Mouse (Mus musculus) embryonic facial prominence, embryonic 12.5 days (tissue): ENCODE data around the gene Umad1. TPM values are rescaled to one million over a fixed set of nuclear protein-coding genes. Genes with fewer than 3 reads are reported as not detected.

ENCODE experiments used
- ATAC-seq: fragments of 200-750 bp; cut with Nextera tagmentation; 2 replicates; pipeline ENCODE4 v1.8.0; 2017; ENCODE audit not compliant: insufficient number of reproducible peaks, insufficient read depth, low FRiP score, low TSS enrichment
- H3K27ac ChIP-seq: fragments of 300-500 bp; sonication (generic); 2 replicates; pipeline ENCODE4 v1.5.1; 2016; ENCODE audit warnings: mild to moderate bottlenecking
- H3K27me3 ChIP-seq: fragments of 300-500 bp; sonication (generic); 2 replicates; pipeline ENCODE4 v1.6.1; 2016; ENCODE audit warnings: mild to moderate bottlenecking, moderate library complexity
- H3K36me3 ChIP-seq: fragments of 300-500 bp; sonication (generic); 2 replicates; pipeline ENCODE4 v1.6.1; 2016; ENCODE audit warnings: mild to moderate bottlenecking
- H3K4me1 ChIP-seq: fragments of 300-500 bp; sonication (generic); 2 replicates; pipeline ENCODE4 v1.6.1; 2016
- H3K4me2 ChIP-seq: fragments of 300-500 bp; sonication (generic); replicated peaks from 2 replicates; pipeline ENCODE4 v1.6.1; 2016; ENCODE audit warnings: mild to moderate bottlenecking, moderate library complexity
- H3K4me3 ChIP-seq: fragments of 300-500 bp; sonication (generic); 2 replicates; pipeline ENCODE4 v1.5.1; 2016; ENCODE audit warnings: mild to moderate bottlenecking
- H3K9ac ChIP-seq: fragments of 300-500 bp; sonication (generic); 2 replicates; pipeline ENCODE4 v1.6.1; 2016; ENCODE audit warnings: mild to moderate bottlenecking, moderate library complexity
- H3K9me3 ChIP-seq: fragments of 300-500 bp; sonication (generic); 2 replicates; pipeline ENCODE4 v1.6.1; 2016; ENCODE audit warnings: mild to moderate bottlenecking, moderate library complexity
- WGBS: fragments of 180-500 bp; shearing (Covaris S2); methylation state at CpG from one replicate; pipeline ENCODE4 v1.1.7; 2016; 5-methylcytosine and 5-hydroxymethylcytosine counted together
- polyA plus RNA-seq: library from polyadenylated mRNA; unstranded; fragments of >200 nt; fragmentation: Nextera tagmentation; extraction: Ambion mirVana; gene quantifications from 2 replicates; pipeline ENCODE4 v1.2.1, GENCODE M21; 2016

The Umad1 gene
- polyA plus RNA-seq, 1 experiment from 2014 or later: 20.2 TPM

DNA sequence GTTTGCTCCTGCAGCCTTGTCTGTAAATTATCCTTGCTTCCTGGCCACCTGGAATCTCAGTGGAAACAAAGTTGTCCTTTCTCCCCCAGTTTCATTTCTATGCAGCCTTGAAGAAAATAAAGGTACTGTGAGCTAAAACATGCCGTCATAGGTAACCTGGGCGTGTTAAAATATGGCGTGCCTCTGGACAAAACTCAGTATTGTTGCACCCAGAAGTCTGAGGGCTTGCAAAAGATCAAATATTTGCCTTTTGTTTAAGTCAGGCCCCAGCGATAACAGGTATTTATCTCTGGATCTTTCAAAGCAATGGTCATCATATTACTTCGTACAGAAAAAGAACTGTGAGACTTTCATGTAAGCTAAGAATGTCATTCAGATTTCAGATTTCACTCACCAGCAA, 206.9 kb downstream of the Umad1 start:
- no peak overlapping the region for H3K27ac ChIP-seq

DNA sequence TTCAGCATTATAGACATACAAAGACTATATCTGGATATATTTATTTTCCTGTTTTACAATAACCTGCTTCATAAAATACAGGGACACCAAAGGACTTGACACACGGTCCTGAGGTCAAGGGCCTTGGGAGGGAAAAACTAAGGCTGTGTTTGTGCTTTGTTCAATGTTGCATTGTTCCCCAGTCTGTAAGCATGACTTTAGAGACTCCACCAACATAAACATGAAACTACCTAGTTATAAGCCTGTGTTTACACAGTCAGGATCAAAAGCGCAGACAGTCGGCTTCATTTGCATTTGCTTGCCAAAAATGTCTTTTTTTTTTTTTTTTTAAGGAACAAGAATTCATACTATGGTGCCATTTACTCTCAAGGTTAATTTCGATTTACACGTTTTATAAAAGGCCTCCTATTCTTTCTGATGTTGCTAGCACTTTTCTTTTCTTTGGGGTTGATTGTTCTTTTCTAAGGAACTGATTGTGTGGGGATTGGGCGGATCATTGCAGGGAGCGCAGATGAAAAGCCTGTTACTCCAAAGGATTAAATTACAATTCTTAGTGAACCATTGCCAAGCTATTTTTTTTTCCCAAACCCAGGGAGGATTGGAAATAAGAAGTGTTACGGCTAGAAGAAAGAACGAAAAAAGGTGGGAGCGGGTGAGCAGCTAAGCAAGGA, 208.7 kb downstream of the Umad1 start:
- no peak overlapping the region for H3K4me2 ChIP-seq
- 51% methylated on average over 10 of the region's 10 CpGs for WGBS
- no peak overlapping the region for H3K4me3 ChIP-seq
- H3K27me3 ChIP-seq: no peaks in the 10 kb centered on the region
- no peaks in the 10 kb centered on the region for H3K9me3 ChIP-seq
- no peak for ATAC-seq
- H3K27ac ChIP-seq: no peak overlapping the region
- no peaks in the 10 kb centered on the region for H3K4me1 ChIP-seq
- no peaks in the 10 kb centered on the region for H3K36me3 ChIP-seq
- H3K9ac ChIP-seq: no peak overlapping the region

More for the DNA sequence above, 206.9 kb downstream of the Umad1 start:
- no peaks in the 10 kb centered on the region for H3K9me3 ChIP-seq
- no peak for ATAC-seq
- H3K9ac ChIP-seq: no peak overlapping the region
- H3K4me3 ChIP-seq: no peak overlapping the region
- no peak overlapping the region for H3K4me2 ChIP-seq
- WGBS: 69% methylated on average over 5 of the region's 5 CpGs
- no peaks in the 10 kb centered on the region for H3K27me3 ChIP-seq
- no peaks in the 10 kb centered on the region for H3K36me3 ChIP-seq
- H3K4me1 ChIP-seq: no peaks in the 10 kb centered on the region

DNA sequence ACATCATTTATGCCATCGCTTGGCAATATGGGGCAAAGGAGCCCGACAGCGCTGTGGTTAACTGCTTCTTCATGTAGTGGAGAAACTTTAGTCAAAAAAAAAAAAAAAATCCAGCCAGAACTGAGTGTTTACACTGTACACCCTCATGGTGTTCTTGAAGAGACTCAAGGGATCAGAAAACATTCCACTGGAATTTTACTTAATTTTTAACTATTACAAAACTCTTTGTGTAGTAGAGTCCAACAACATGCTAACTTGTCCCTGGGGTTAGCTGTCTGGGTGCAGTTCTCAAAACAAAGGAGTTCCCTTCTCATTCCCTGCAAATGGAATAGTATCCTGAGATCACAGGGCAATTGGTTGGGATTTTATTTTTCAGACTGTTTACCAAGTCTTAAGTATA, 210.8 kb downstream of the Umad1 start:
- WGBS: 93% methylated on average over 3 of the region's 3 CpGs
- Histone ChIP-seq H3K4me2 (no peak overlapping the region), H3K4me3 (no peak overlapping the region), H3K9ac (no peak overlapping the region), H3K9me3 (no peaks in the 10 kb centered on the region), H3K27ac (no peak overlapping the region), H3K36me3 (no peaks in the 10 kb centered on the region), H3K27me3 (no peaks in the 10 kb centered on the region), H3K4me1 (no peaks in the 10 kb centered on the region)
- ATAC-seq: no peak

DNA sequence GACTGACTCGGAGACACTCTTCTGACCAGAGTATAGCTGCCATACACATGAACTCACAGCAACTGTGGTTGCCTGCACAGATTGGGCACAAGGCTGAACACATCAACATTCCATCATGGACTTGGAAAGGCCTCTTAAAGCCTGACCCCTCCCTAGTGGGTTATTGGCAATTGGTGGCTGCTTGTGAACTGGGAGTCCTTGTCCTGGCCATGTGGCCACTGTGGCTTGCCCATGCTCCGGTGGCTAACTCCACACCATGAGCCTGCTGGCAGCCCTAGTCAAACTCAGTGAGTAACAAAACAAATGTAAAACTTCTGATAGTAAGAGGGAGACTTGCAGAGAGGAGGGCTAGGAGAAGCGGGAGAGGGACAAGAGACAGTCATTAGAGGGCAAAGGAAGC, 213.0 kb downstream of the Umad1 start:
- no peaks in the 10 kb centered on the region for H3K36me3 ChIP-seq
- no peak overlapping the region for H3K4me3 ChIP-seq
- H3K27me3 ChIP-seq: no peaks in the 10 kb centered on the region
- H3K4me2 ChIP-seq: no peak overlapping the region
- H3K9ac ChIP-seq: no peak overlapping the region
- no peak overlapping the region for H3K27ac ChIP-seq
- 82% methylated on average over 3 of the region's 3 CpGs for WGBS
- no peak for ATAC-seq
- no peaks in the 10 kb centered on the region for H3K9me3 ChIP-seq
- H3K4me1 ChIP-seq: no peaks in the 10 kb centered on the region

DNA sequence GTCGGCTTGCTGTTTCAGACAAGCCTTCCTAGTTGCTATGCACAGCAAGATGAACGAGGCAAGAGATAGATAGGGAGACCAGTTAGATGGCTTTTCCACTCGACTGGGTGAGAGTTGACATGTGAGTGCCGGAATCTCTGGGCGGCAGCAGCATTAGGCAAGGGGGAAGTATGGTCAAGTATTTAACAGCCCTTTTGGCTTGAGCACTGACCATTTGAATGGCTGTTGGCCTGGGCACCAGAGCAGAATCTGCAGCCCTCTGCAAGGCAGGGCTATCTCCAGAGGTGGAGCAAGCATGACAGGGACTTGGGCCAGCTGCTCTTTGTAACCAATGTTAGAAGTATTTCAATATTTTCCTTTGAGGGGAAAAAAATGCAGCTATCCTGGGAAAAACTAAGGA, 213.8 kb downstream of the Umad1 start:
- WGBS: 80% methylated on average over 5 of the region's 5 CpGs

DNA sequence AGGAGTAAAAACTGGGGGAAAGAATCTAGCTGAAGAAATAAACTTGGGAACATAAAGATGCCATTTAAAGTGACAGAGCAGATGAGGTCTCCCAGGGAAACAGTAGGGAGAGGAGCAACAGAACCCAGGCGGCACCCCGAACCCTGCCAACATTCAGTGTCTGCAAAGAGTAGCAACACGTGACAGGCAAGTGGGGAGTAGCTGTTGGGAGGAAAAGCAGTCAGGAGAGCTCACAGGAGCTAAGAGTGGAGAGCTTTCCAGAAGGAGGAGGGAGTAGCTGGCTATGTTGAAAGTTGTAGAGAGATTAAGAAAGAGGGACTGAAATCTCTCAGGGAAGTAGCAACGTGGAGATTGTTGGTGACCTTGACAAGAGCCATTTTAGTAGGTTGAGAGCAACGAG, 214.4 kb downstream of the Umad1 start:
- H3K9me3 ChIP-seq: no peaks in the 10 kb centered on the region
- no peak overlapping the region for H3K4me3 ChIP-seq
- no peak for ATAC-seq
- 57% methylated on average over 5 of the region's 5 CpGs for WGBS
- H3K9ac ChIP-seq: no peak overlapping the region
- H3K36me3 ChIP-seq: no peaks in the 10 kb centered on the region
- no peaks in the 10 kb centered on the region for H3K4me1 ChIP-seq
- no peak overlapping the region for H3K27ac ChIP-seq
- no peak overlapping the region for H3K4me2 ChIP-seq
- H3K27me3 ChIP-seq: no peaks in the 10 kb centered on the region

More for the DNA sequence above, 213.8 kb downstream of the Umad1 start:
- no peak overlapping the region for H3K27ac ChIP-seq
- no peaks in the 10 kb centered on the region for H3K27me3 ChIP-seq
- no peaks in the 10 kb centered on the region for H3K4me1 ChIP-seq
- H3K9me3 ChIP-seq: no peaks in the 10 kb centered on the region
- H3K9ac ChIP-seq: no peak overlapping the region
- ATAC-seq: no peak
- no peak overlapping the region for H3K4me2 ChIP-seq
- no peak overlapping the region for H3K4me3 ChIP-seq
- H3K36me3 ChIP-seq: no peaks in the 10 kb centered on the region

DNA sequence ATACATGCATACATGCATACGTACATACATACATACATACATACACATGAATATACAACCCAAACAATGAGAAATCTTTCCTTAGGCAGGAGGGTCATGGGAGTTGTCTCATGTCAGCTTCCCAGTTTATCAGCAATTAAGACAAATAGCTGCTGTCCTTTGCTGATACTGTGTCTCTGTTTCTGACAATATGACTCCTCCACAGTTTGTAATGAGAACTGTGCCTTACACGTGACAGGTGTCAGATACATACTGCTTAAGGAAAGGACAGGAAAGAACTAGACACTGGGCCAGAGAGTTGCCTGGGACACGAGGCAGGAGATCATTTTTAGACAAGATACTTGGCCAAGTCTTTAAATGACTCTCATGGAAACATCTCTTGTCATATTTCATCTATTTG, 215.2 kb downstream of the Umad1 start:
- Histone ChIP-seq H3K36me3 (no peaks in the 10 kb centered on the region), H3K9me3 (no peaks in the 10 kb centered on the region), H3K27ac (no peak overlapping the region), H3K27me3 (no peaks in the 10 kb centered on the region), H3K4me3 (no peak overlapping the region), H3K9ac (no peak overlapping the region), H3K4me1 (no peaks in the 10 kb centered on the region), H3K4me2 (no peak overlapping the region)
- 80% methylated on average over 3 of the region's 3 CpGs for WGBS
- no peak for ATAC-seq

DNA sequence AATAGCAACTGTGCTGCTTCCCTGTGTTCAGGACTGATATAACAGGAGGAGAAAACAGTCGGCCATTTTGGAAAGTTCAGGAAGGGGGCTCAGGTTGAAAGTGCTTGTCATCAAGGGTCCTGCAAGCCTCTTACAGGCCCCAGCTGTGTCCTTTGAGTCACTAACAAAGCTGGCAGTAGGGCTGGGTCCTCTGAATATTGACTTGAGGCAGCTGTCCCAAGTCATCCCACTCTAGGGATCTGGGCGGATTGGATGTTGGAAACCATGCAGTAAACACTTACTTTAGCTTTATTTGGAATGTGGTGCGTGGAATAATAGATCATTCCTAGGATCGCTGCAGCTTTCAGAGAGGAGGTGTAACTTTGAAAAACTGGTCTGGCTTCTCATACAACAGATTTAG, 215.7 kb downstream of the Umad1 start:
- Histone ChIP-seq H3K36me3 (no peaks in the 10 kb centered on the region), H3K27ac (no peak overlapping the region), H3K4me1 (no peaks in the 10 kb centered on the region), H3K4me3 (no peak overlapping the region), H3K9ac (no peak overlapping the region), H3K27me3 (no peaks in the 10 kb centered on the region), H3K9me3 (no peaks in the 10 kb centered on the region), H3K4me2 (no peak overlapping the region)
- 83% methylated on average over 4 of the region's 4 CpGs for WGBS
- no peak for ATAC-seq

DNA sequence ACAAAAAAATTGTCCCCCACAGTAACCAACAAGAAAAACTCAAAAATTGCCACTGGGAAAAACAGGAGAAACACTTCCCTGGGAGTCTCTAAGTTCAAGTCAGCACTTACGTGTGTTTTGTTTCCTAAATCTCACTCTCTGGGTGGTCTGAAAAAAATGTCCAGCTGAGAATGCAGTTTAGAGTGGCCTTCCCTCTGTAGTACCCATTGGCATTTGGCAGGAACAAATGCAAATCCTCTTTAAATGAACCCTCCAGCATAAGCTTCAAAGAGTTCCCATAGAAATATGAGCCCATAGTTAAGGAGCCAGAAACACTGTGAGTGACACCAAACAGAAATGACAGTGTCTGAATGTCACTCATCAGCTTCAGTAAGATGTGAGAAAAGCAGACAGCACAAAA, 220.1 kb downstream of the Umad1 start:
- Histone ChIP-seq H3K36me3 (no peaks in the 10 kb centered on the region), H3K27ac (no peak overlapping the region), H3K9ac (no peak overlapping the region), H3K27me3 (no peaks in the 10 kb centered on the region), H3K9me3 (no peaks in the 10 kb centered on the region), H3K4me3 (no peak overlapping the region), H3K4me1 (no peaks in the 10 kb centered on the region), H3K4me2 (no peak overlapping the region)
- no peak for ATAC-seq
- WGBS: 29% methylated on average over 1 of the region's 1 CpGs

DNA sequence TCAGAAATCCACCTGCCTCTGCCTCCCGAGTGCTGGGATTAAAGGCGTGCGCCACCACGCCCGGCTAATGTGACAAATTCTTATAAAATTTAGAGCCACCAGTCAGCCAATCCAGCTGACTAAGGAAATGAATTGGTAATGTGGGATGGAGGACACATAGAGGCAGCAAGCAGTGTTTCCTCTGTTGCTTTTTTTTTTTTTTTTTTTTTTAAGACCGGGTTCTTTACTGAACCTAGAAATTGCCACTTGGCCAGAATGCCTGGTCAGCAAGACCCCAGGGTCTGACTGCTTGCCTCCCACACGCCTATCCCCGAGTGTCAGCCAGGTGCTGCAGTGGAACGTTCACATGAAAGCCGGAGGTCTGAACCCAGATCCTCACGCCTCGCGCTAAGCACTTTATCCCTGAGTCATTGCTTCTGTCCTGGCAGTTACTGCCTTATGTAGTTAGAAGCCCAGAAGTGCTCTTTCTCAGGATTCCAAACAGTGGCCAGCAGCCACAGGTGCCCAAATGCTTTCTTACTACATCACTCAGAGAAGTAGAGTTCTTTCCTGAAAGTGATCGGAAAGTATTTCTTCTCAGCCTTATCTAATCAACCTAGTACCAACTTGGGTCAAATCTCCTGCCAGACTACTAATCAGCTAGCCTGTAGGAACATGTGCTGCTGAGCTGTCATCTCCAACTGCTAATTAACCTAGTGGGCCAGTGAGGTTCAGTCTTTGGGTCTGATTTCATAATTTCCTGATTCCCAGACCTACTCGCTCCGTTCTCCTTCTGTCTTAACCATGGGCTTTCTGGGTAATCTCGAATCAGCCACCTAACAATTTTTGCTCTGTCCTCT, 225.6 kb downstream of the Umad1 start:
- Histone ChIP-seq H3K4me2 (no peak overlapping the region), H3K9me3 (no peaks in the 10 kb centered on the region), H3K4me3 (no peak overlapping the region), H3K27ac (no peak overlapping the region), H3K4me1 (no peaks in the 10 kb centered on the region), H3K36me3 (no peaks in the 10 kb centered on the region), H3K27me3 (no peaks in the 10 kb centered on the region), H3K9ac (no peak overlapping the region)
- ATAC-seq: no peak
- WGBS: 90% methylated on average over 17 of the region's 17 CpGs

DNA sequence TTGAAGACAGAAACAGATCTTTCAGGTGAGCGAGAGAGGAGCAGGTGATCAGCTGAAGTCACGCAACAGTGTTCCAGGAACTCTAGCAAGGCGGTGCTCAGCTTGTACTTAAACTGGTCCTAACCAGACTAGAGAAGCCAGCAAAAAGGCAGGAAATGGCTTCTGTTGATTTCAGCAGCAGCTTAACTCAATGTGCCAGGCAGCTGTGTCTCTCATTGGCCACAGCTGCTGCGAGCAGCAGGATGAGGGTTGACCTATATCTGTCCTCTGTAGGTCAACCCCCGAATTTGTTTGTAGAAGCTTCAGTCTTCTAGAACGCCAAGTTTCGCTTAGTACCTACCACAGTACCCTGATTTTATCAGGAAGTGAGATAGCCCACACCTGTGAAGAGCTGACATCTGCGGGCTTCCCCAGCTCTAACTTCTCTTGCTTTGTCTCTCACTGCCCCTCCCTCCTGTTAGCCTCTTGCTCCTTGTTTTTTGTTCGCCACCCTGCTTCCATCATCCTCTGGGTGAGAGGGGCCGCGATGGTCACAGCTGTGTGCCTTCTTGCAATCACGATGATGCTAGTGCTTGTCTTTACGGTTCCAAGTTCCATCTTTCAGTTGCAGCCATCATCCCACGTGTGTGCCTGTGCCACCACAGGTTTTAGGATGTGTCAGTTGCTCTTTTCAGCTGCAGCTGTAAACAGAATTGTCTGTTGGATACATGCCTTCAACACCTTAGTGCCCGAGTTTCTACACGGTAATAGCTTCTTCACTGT, 226.5 kb downstream of the Umad1 start:
- H3K27me3 ChIP-seq: no peaks in the 10 kb centered on the region
- H3K36me3 ChIP-seq: no peaks in the 10 kb centered on the region
- WGBS: 85% methylated on average over 16 of the region's 16 CpGs
- no peak overlapping the region for H3K27ac ChIP-seq
- H3K9ac ChIP-seq: no peak overlapping the region
- H3K4me2 ChIP-seq: no peak overlapping the region
- no peak for ATAC-seq
- H3K9me3 ChIP-seq: no peaks in the 10 kb centered on the region
- H3K4me1 ChIP-seq: no peaks in the 10 kb centered on the region
- no peak overlapping the region for H3K4me3 ChIP-seq
